Mouse (Mus musculus) neural tube, embryonic 13.5 days (tissue): ENCODE results near the gene Slc39a5. TPM values are rescaled to one million over a fixed set of nuclear protein-coding genes. Genes with fewer than 3 reads are reported as not detected.

Source experiments
- ATAC-seq: fragments of 200-750 bp; cut with Nextera tagmentation; 2 replicates; pipeline ENCODE4 v1.8.0; 2017; ENCODE audit warnings: low read depth, mild to moderate bottlenecking, moderate TSS enrichment, moderate library complexity
- H3K27ac ChIP-seq: fragments of 300-500 bp; sonication (generic); replicated peaks from 2 replicates; pipeline ENCODE4 v1.5.1; 2015; ENCODE audit warnings: moderate library complexity, mild to moderate bottlenecking, inconsistent platforms
- H3K27me3 ChIP-seq: fragments of 300-500 bp; sonication (generic); 2 replicates; pipeline ENCODE4 v1.6.1; 2015; ENCODE audit warnings: mild to moderate bottlenecking, inconsistent platforms
- H3K36me3 ChIP-seq: fragments of 300-500 bp; sonication (generic); 2 replicates; pipeline ENCODE4 v1.6.1; 2015; ENCODE audit warnings: mild to moderate bottlenecking, inconsistent platforms
- H3K4me1 ChIP-seq: fragments of 300-500 bp; sonication (generic); replicated peaks from 2 replicates; pipeline ENCODE4 v1.6.1; 2015; ENCODE audit warnings: inconsistent platforms
- H3K4me2 ChIP-seq: fragments of 300-500 bp; sonication (generic); 2 replicates; pipeline ENCODE4 v1.6.1; 2015; ENCODE audit warnings: inconsistent platforms, mild to moderate bottlenecking, moderate library complexity
- H3K4me3 ChIP-seq: fragments of 300-500 bp; sonication (generic); 2 replicates; pipeline ENCODE4 v1.5.1; 2015; ENCODE audit warnings: mild to moderate bottlenecking, inconsistent platforms
- H3K9ac ChIP-seq: fragments of 300-500 bp; sonication (generic); 2 replicates; pipeline ENCODE4 v1.6.1; 2015; ENCODE audit warnings: moderate library complexity, mild to moderate bottlenecking, inconsistent platforms
- H3K9me3 ChIP-seq: fragments of 300-500 bp; sonication (generic); 2 replicates; pipeline ENCODE4 v1.6.1; 2016; ENCODE audit warnings: inconsistent platforms
- WGBS: fragments of 180-500 bp; shearing (Covaris S2); methylation state at CpG from one replicate; pipeline ENCODE4 v1.1.7; 2015; 5-methylcytosine and 5-hydroxymethylcytosine counted together
- polyA plus RNA-seq: library from polyadenylated mRNA; unstranded; fragments of >200 nt; fragmentation: Nextera tagmentation; extraction: Ambion mirVana; gene quantifications from 2 replicates; pipeline ENCODE4 v1.2.1, GENCODE M21; 2015

Gene Slc39a5
- polyA plus RNA-seq, 1 experiment from 2014 or later, result not detected

- no peak overlapping the region for H3K9ac ChIP-seq
- 88% methylated on average over 4 of the region's 4 CpGs for WGBS
- no peaks in the 10 kb centered on the region for H3K4me1 ChIP-seq
- H3K36me3 ChIP-seq, result peaks cover 76% of the 10 kb centered on the region
- H3K4me2 ChIP-seq, result no peak overlapping the region
- H3K4me3 ChIP-seq, result no peak overlapping the region
- no peaks in the 10 kb centered on the region for H3K9me3 ChIP-seq
- no peak for ATAC-seq
- no peaks in the 10 kb centered on the region for H3K27me3 ChIP-seq
- H3K27ac ChIP-seq, result no peak overlapping the region
These were observed 28.4 kb upstream of the Slc39a5 start for GRCm38 (mm10) chr10:128429454-128429853.

- H3K36me3 ChIP-seq, result peaks cover 76% of the 10 kb centered on the region
- H3K27me3 ChIP-seq, result no peaks in the 10 kb centered on the region
- H3K4me2 ChIP-seq, result no peak overlapping the region
- H3K27ac ChIP-seq, result no peak overlapping the region
- H3K4me1 ChIP-seq, result no peaks in the 10 kb centered on the region
- H3K4me3 ChIP-seq, result no peak overlapping the region
- no peak overlapping the region for H3K9ac ChIP-seq
- ATAC-seq, result no peak
- WGBS, result 90% methylated on average over 5 of the region's 5 CpGs
- no peaks in the 10 kb centered on the region for H3K9me3 ChIP-seq
These were observed 28.0 kb upstream of the Slc39a5 start for GRCm38 (mm10) chr10:128429052-128429451.

- Histone ChIP-seq H3K4me3 (no peak overlapping the region), H3K27ac (no peak overlapping the region), H3K9me3 (no peaks in the 10 kb centered on the region), H3K4me1 (no peaks in the 10 kb centered on the region), H3K4me2 (no peak overlapping the region), H3K9ac (no peak overlapping the region), H3K36me3 (peaks cover 85% of the 10 kb centered on the region), H3K27me3 (no peaks in the 10 kb centered on the region)
- 94% methylated on average over 3 of the region's 3 CpGs for WGBS
- no peak for ATAC-seq
These were observed 24.2 kb upstream of the Slc39a5 start for GRCm38 (mm10) chr10:128425260-128425659.

- peaks cover 85% of the 10 kb centered on the region for H3K36me3 ChIP-seq
- 75% methylated on average over 7 of the region's 7 CpGs for WGBS
- ATAC-seq, result no peak
These were observed 23.6 kb upstream of the Slc39a5 start for GRCm38 (mm10) chr10:128424604-128425003.

GRCm38 (mm10) chr10:128422426-128422825 lies 21.4 kb upstream of the Slc39a5 start:
- peaks cover 89% of the 10 kb centered on the region for H3K36me3 ChIP-seq
- H3K4me1 ChIP-seq, result no peaks in the 10 kb centered on the region
- H3K27ac ChIP-seq, result no peak overlapping the region
- H3K9ac ChIP-seq, result no peak overlapping the region
- no peak for ATAC-seq
- H3K4me2 ChIP-seq, result no peak overlapping the region
- no peak overlapping the region for H3K4me3 ChIP-seq
- 80% methylated on average over 5 of the region's 5 CpGs for WGBS
- no peaks in the 10 kb centered on the region for H3K9me3 ChIP-seq
- H3K27me3 ChIP-seq, result no peaks in the 10 kb centered on the region

More at GRCm38 (mm10) chr10:128424604-128425003, 23.6 kb upstream of the Slc39a5 start:
- no peaks in the 10 kb centered on the region for H3K9me3 ChIP-seq
- no peaks in the 10 kb centered on the region for H3K4me1 ChIP-seq
- H3K4me3 ChIP-seq, result no peak overlapping the region
- H3K4me2 ChIP-seq, result no peak overlapping the region
- H3K27ac ChIP-seq, result no peak overlapping the region
- no peak overlapping the region for H3K9ac ChIP-seq
- no peaks in the 10 kb centered on the region for H3K27me3 ChIP-seq

- H3K9ac ChIP-seq, result no peak overlapping the region
- 94% methylated on average over 5 of the region's 5 CpGs for WGBS
- H3K4me3 ChIP-seq, result no peak overlapping the region
- no peaks in the 10 kb centered on the region for H3K27me3 ChIP-seq
- H3K4me1 ChIP-seq, result peaks cover 45% of the 10 kb centered on the region
- no peaks in the 10 kb centered on the region for H3K9me3 ChIP-seq
- H3K4me2 ChIP-seq, result no peak overlapping the region
- peaks cover 59% of the 10 kb centered on the region for H3K36me3 ChIP-seq
- no peak for ATAC-seq
- H3K27ac ChIP-seq, result no peak overlapping the region
These were observed 13.8 kb upstream of the Slc39a5 start for GRCm38 (mm10) chr10:128414848-128415247.

- peak overlapping the region; percentile 90 for H3K4me2 ChIP-seq
- WGBS, result 75% methylated on average over 1 of the region's 1 CpGs
- no peaks in the 10 kb centered on the region for H3K27me3 ChIP-seq
- H3K27ac ChIP-seq, result no peak overlapping the region
- no peak for ATAC-seq
- H3K9ac ChIP-seq, result peak overlapping the region; percentile 93
- peaks cover 45% of the 10 kb centered on the region for H3K36me3 ChIP-seq
- peaks cover 54% of the 10 kb centered on the region for H3K4me1 ChIP-seq
- H3K4me3 ChIP-seq, result peak overlapping the region; percentile 92
- H3K9me3 ChIP-seq, result no peaks in the 10 kb centered on the region
These were observed 12.0 kb upstream of the Slc39a5 start for GRCm38 (mm10) chr10:128413076-128413475.

- Histone ChIP-seq H3K36me3 (peaks cover 45% of the 10 kb centered on the region), H3K4me2 (peak overlapping the region; percentile 90), H3K4me1 (peaks cover 57% of the 10 kb centered on the region), H3K4me3 (peak overlapping the region; percentile 92), H3K9me3 (no peaks in the 10 kb centered on the region), H3K9ac (peak overlapping the region; percentile 93), H3K27ac (peak overlapping the region; percentile 97), H3K27me3 (no peaks in the 10 kb centered on the region)
- ATAC-seq, result no peak
- WGBS, result 58% methylated on average over 1 of the region's 1 CpGs
These were observed 11.5 kb upstream of the Slc39a5 start for GRCm38 (mm10) chr10:128412558-128412957.

- peak overlapping the region; percentile 92 for H3K4me3 ChIP-seq
- H3K4me1 ChIP-seq, result peaks cover 57% of the 10 kb centered on the region
- ATAC-seq, result no peak
- no peaks in the 10 kb centered on the region for H3K27me3 ChIP-seq
- peak overlapping the region; percentile 97 for H3K27ac ChIP-seq
- no peaks in the 10 kb centered on the region for H3K9me3 ChIP-seq
- H3K4me2 ChIP-seq, result peak overlapping the region; percentile 90
- H3K9ac ChIP-seq, result peak overlapping the region; percentile 93
- peaks cover 42% of the 10 kb centered on the region for H3K36me3 ChIP-seq
- under 1% methylated on average over 14 of the region's 14 CpGs for WGBS
These were observed 11.0 kb upstream of the Slc39a5 start for GRCm38 (mm10) chr10:128412055-128412381.

GRCm38 (mm10) chr10:128411211-128412054 lies 10.4 kb upstream of the Slc39a5 start, which contains the start of the genes Nabp2 and Rnf41:
Gene Nabp2, minus strand, starts transcription at chr10:128411492.
Gene Rnf41, plus strand, starts transcription at chr10:128411657.
- Histone ChIP-seq H3K9me3 (no peaks in the 10 kb centered on the region), H3K9ac (peak within 1 kb of the TSS; percentile 93), H3K36me3 (peaks cover 40% of the 10 kb centered on the region), H3K27ac (peak within 1 kb of the TSS; percentile 97), H3K4me3 (peak within 1 kb of the TSS; percentile 92), H3K4me2 (peak within 1 kb of the TSS; percentile 90), H3K27me3 (no peaks in the 10 kb centered on the region), H3K4me1 (peaks cover 57% of the 10 kb centered on the region)
- peak; percentile 86 for ATAC-seq
- under 1% methylated on average over 50 of the region's 50 CpGs for WGBS

GRCm38 (mm10) chr10:128410560-128410845 lies 9.5 kb upstream of the Slc39a5 start:
- Histone ChIP-seq H3K9me3 (no peaks in the 10 kb centered on the region), H3K4me3 (peak overlapping the region; percentile 92), H3K27ac (peak overlapping the region; percentile 97), H3K4me2 (peak overlapping the region; percentile 90), H3K36me3 (peaks cover 38% of the 10 kb centered on the region), H3K9ac (peak overlapping the region; percentile 93), H3K27me3 (no peaks in the 10 kb centered on the region), H3K4me1 (peaks cover 57% of the 10 kb centered on the region)
- WGBS, result 22% methylated on average over 4 of the region's 4 CpGs
- no peak for ATAC-seq

GRCm38 (mm10) chr10:128409692-128410559 lies 8.9 kb upstream of the Slc39a5 start:
- peak overlapping the region; percentile 93 for H3K9ac ChIP-seq
- peak overlapping the region; percentile 97 for H3K27ac ChIP-seq
- peaks cover 54% of the 10 kb centered on the region for H3K4me1 ChIP-seq
- WGBS, result 5% methylated on average over 36 of the region's 36 CpGs
- peak; percentile 90 for ATAC-seq
- H3K4me3 ChIP-seq, result peak overlapping the region; percentile 92
- H3K36me3 ChIP-seq, result peaks cover 33% of the 10 kb centered on the region
- H3K27me3 ChIP-seq, result no peaks in the 10 kb centered on the region
- peak overlapping the region; percentile 90 for H3K4me2 ChIP-seq
- no peaks in the 10 kb centered on the region for H3K9me3 ChIP-seq
